Mouse (Mus musculus) midbrain, embryonic 12.5 days (tissue): ENCODE results near the gene Sash1. TPM values are rescaled to one million over a fixed set of nuclear protein-coding genes. Genes with fewer than 3 reads are reported as not detected.

ENCODE experiments used
- ATAC-seq: fragments of 200-750 bp; cut with Nextera tagmentation; 2 replicates; pipeline ENCODE4 v1.8.0; 2017; ENCODE audit warnings: low read depth, moderate TSS enrichment, moderate library complexity; ENCODE audit not compliant: low FRiP score
- H3K27ac ChIP-seq: fragments of 300-500 bp; sonication (generic); replicated peaks from 2 replicates; pipeline ENCODE4 v1.5.1; 2016; ENCODE audit warnings: mild to moderate bottlenecking
- H3K27me3 ChIP-seq: fragments of 300-500 bp; sonication (generic); 2 replicates; pipeline ENCODE4 v1.6.1; 2016; ENCODE audit warnings: mild to moderate bottlenecking
- H3K36me3 ChIP-seq: fragments of 300-500 bp; sonication (generic); 2 replicates; pipeline ENCODE4 v1.6.1; 2016
- H3K4me1 ChIP-seq: fragments of 300-500 bp; sonication (generic); 2 replicates; pipeline ENCODE4 v1.6.1; 2016
- H3K4me2 ChIP-seq: fragments of 300-500 bp; sonication (generic); replicated peaks from 2 replicates; pipeline ENCODE4 v1.6.1; 2016; ENCODE audit warnings: mild to moderate bottlenecking, moderate library complexity
- H3K4me3 ChIP-seq: fragments of 300-500 bp; sonication (generic); 2 replicates; pipeline ENCODE4 v1.5.1; 2016; ENCODE audit warnings: mild to moderate bottlenecking
- H3K9ac ChIP-seq: fragments of 300-500 bp; sonication (generic); replicated peaks from 2 replicates; pipeline ENCODE4 v1.6.1; 2016; ENCODE audit warnings: mild to moderate bottlenecking, moderate library complexity
- H3K9me3 ChIP-seq: fragments of 300-500 bp; sonication (generic); 2 replicates; pipeline ENCODE4 v1.6.1; 2016; ENCODE audit warnings: mild to moderate bottlenecking
- WGBS: fragments of 180-500 bp; shearing (Covaris S2); methylation state at CpG from one replicate; pipeline ENCODE4 v1.1.7; 2016; 5-methylcytosine and 5-hydroxymethylcytosine counted together
- polyA plus RNA-seq: library from polyadenylated mRNA; unstranded; fragments of >200 nt; fragmentation: Nextera tagmentation; extraction: Ambion mirVana; gene quantifications from 2 replicates; pipeline ENCODE4 v1.2.1, GENCODE M21; 2016

The Sash1 gene
- polyA plus RNA-seq, 1 experiment from 2014 or later, result 6.8 TPM

DNA sequence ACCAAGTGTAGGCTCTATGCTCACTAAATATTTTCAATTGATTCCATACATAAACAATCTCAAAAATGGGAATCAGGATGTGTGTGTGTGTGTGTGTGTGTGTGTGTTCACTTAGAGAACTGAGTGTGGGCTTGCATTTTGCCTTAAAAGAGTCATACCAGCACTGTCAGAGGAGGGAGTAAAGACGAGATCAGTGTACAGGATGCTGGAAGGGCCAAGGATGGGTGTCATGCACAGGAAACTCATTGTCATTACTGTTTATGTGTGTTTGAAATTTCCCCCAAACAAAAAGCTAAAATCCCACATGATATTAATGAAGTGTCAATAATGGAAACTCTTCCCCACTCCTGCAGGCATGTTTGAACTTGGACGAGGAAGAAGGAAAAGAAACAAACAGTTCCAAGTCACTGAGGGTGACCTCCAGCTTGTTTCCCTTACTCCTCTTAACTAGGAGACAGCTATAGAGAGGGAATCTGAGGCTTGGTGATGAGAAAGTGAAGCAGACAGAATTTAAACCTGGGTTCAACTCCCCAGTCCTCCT lies 40.6 kb downstream of the Sash1 start:
- H3K4me1 ChIP-seq, result no peaks in the 10 kb centered on the region
- H3K27ac ChIP-seq, result no peak overlapping the region
- H3K27me3 ChIP-seq, result no peaks in the 10 kb centered on the region
- H3K9ac ChIP-seq, result no peak overlapping the region
- no peaks in the 10 kb centered on the region for H3K9me3 ChIP-seq
- no peak overlapping the region for H3K4me2 ChIP-seq
- WGBS, result 77% methylated on average over 2 of the region's 2 CpGs
- no peak for ATAC-seq
- H3K36me3 ChIP-seq, result 0 out of 2 replicates have a peak, but pooled peaks cover 9% of the 10 kb centered on the region
- H3K4me3 ChIP-seq, result no peak overlapping the region

DNA sequence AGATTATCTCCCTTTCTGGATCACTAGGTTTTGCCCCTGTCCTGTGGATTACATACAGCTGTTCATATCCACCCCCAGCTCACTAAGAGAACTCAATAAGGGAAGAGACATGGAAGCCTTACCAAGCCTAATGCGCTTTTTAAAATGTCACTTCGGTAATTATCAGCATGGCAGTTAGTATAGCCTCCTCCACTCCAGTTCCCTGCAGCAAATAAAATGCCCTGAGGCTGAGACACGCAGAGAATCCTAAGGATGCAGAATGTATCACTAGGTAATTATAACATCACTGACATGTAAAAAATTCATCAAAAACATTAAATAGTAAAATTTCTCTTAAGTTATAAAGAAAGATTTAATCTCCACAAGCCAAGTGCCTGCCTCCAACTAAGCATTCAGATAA lies 45.9 kb downstream of the Sash1 start:
- no peak for ATAC-seq
- H3K27ac ChIP-seq, result 0 out of 2 replicates have a peak overlapping the region, but pooled peaks have one; percentile 20
- H3K9me3 ChIP-seq, result no peaks in the 10 kb centered on the region
- H3K9ac ChIP-seq, result no peak overlapping the region
- no peak overlapping the region for H3K4me2 ChIP-seq
- H3K27me3 ChIP-seq, result no peaks in the 10 kb centered on the region
- WGBS, result 75% methylated on average over 3 of the region's 3 CpGs
- H3K36me3 ChIP-seq, result no peaks in the 10 kb centered on the region
- no peaks in the 10 kb centered on the region for H3K4me1 ChIP-seq
- H3K4me3 ChIP-seq, result no peak overlapping the region

DNA sequence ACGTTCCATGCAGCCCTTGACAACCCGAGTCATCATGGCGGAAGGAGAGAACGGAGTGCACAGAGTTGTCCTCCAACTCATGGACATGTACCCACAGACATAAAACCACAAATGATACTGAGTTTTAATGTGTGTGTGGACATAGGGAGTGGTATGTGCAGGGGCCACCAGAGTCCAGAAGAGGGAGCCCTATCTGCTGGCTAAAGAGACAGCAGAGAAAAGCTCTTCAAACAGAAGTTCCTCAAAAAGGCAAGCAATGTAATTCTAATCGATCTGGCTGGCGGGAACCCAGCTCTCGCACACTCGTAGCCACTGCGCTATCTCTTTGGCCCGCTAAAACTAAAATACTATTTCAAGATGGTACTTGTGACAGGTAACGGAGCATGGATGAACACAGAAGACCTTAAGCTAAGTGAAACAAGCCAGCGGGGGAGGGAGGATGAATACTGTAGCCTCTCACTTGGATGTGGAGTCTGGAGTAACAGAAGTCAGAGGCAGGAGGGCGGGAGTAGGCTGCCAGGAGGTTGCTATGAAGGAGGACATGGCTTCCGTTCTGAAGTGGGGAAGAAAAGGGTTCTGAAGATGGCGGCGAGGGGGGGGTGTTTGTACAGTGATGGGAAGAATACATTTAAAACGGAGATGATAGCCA lies 51.9 kb downstream of the Sash1 start:
- Histone ChIP-seq H3K4me3 (no peak overlapping the region), H3K9ac (no peak overlapping the region), H3K36me3 (no peaks in the 10 kb centered on the region; the same call in 1 of the 2 replicates), H3K27me3 (no peaks in the 10 kb centered on the region), H3K9me3 (no peaks in the 10 kb centered on the region), H3K4me1 (no peaks in the 10 kb centered on the region), H3K27ac (no peak overlapping the region), H3K4me2 (no peak overlapping the region)
- ATAC-seq, result no peak
- 91% methylated on average over 17 of the region's 17 CpGs for WGBS

DNA sequence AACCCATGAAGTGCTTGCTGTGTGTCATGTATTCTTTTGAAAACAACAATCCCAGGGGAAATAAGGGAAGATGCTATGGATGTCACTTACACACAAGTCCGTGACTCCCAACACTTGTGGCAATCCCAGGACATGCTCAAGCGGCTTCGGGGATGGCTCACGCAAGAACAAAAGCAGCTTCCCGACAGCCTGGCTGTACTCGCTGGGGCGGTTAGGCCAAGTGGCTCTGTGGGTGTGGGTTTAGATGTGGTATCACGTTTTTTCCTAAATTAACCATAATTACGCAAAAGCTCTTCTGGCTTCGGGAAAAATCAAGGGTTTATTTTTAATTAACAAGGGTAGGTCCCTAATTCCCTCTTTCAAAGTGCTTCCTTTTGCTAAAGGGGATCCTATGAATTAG lies 59.6 kb downstream of the Sash1 start:
- peak; percentile 58 for ATAC-seq
- no peak overlapping the region for H3K4me2 ChIP-seq
- H3K9me3 ChIP-seq, result no peaks in the 10 kb centered on the region
- H3K27me3 ChIP-seq, result no peaks in the 10 kb centered on the region; the same call in 1 of the 2 replicates
- H3K27ac ChIP-seq, result no peak overlapping the region
- WGBS, result 40% methylated on average over 10 of the region's 10 CpGs
- no peak overlapping the region for H3K4me3 ChIP-seq
- no peaks in the 10 kb centered on the region for H3K36me3 ChIP-seq
- peaks cover 10% of the 10 kb centered on the region for H3K4me1 ChIP-seq
- H3K9ac ChIP-seq, result no peak overlapping the region

DNA sequence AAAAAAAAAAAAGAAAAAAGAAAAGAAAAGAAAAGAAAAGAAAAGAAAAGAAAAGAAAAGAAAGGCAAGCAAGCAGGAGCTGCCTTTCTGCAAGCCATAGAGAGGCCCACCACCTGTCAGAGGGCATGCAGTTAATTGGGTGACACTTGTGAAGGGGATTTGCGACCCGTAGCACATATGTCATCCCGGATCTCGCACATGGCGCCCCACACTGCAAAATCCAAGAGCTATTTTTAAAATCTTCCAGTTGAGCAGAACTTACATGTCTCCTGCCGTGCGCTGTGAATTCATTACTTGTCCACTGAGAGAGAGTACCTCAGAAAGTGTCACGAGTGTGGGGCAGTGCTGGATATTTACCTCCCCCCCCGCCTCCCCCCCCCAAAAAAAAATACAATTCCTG lies 60.0 kb downstream of the Sash1 start:
- H3K4me1 ChIP-seq, result peaks cover 10% of the 10 kb centered on the region
- H3K9ac ChIP-seq, result no peak overlapping the region
- peak; percentile 65 for ATAC-seq
- H3K4me2 ChIP-seq, result no peak overlapping the region
- no peaks in the 10 kb centered on the region for H3K36me3 ChIP-seq
- no peak overlapping the region for H3K27ac ChIP-seq
- 49% methylated on average over 9 of the region's 9 CpGs for WGBS
- no peaks in the 10 kb centered on the region; the same call in 1 of the 2 replicates for H3K27me3 ChIP-seq
- H3K9me3 ChIP-seq, result no peaks in the 10 kb centered on the region
- no peak overlapping the region for H3K4me3 ChIP-seq

DNA sequence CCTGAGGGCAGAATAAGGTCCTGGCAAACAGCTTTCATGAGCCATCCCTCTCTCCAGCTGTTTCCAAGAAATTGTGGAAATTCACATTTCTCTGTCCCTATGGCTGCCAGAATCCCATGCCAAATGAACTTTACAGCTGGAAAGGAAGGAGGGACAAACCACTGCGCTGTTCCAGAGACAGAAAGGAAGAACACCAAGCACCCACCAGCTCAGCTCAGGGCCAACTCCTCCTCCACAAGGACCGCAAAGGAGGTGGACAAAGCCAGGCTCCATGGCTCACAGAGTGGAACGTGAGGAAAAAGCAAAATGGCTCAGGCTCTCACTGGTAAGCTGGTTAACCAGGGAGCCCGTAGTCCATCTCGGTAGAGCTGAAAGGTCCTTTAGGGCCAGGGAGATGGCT lies 67.8 kb downstream of the Sash1 start:
- no peaks in the 10 kb centered on the region for H3K27me3 ChIP-seq
- H3K4me1 ChIP-seq, result no peaks in the 10 kb centered on the region
- no peaks in the 10 kb centered on the region for H3K9me3 ChIP-seq
- 78% methylated on average over 5 of the region's 5 CpGs for WGBS
- no peak overlapping the region for H3K9ac ChIP-seq
- no peaks in the 10 kb centered on the region for H3K36me3 ChIP-seq
- H3K4me3 ChIP-seq, result no peak overlapping the region
- no peak overlapping the region for H3K4me2 ChIP-seq
- H3K27ac ChIP-seq, result no peak overlapping the region
- ATAC-seq, result no peak

DNA sequence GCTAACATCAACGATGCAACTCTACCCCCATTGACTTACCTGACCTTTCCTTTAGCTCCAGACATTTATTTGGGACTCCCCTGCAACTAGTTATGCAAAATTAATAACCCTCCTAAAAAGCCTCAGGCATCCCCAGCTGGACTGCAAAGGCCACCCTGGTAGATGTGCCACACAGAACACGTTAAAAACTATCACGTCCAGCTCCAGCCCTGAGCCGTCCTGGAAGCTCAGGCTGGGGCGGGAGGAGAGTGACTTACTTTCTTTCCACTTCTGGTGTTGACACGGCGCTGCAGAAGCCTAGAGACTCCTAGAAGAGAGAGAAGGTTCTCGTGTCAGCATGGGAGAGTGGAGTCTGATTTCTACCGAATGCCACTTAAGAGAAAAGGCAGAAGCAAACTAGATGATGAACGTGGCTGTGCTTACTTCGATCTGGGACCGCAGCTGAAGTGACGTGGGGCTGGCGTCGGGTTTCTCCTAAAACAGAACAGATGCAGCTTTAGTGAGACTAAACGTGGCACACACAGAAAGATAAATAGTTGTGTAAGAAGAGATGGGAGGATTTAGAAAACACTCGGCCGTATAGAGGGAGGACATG lies 71.8 kb downstream of the Sash1 start:
- no peaks in the 10 kb centered on the region for H3K36me3 ChIP-seq
- no peak overlapping the region for H3K4me2 ChIP-seq
- H3K4me1 ChIP-seq, result peaks cover 7% of the 10 kb centered on the region; the same call in 1 of the 2 replicates
- H3K27me3 ChIP-seq, result no peaks in the 10 kb centered on the region
- H3K27ac ChIP-seq, result no peak overlapping the region
- ATAC-seq, result no peak
- no peak overlapping the region for H3K4me3 ChIP-seq
- WGBS, result 77% methylated on average over 18 of the region's 18 CpGs
- no peaks in the 10 kb centered on the region for H3K9me3 ChIP-seq
- H3K9ac ChIP-seq, result no peak overlapping the region

DNA sequence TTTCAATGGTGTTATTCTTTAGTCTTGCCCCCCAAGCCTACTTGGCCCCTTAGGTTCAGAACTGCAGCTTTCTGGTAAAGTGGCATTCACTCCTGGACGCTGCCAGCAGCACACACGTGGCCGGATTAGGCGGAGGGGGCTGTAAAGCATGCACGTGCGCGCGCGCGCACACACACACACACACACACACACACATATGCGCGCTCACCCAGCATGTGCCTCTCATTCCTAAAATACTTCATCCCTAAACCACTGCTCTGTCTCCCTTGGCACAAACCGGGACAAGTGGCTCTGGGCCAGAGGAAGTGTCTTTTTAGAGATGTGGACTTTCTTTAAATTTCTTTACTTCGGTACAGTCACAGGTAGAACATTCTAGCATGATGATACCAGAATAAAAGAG lies 72.6 kb downstream of the Sash1 start:
- H3K9ac ChIP-seq, result no peak overlapping the region
- WGBS, result 90% methylated on average over 14 of the region's 14 CpGs

DNA sequence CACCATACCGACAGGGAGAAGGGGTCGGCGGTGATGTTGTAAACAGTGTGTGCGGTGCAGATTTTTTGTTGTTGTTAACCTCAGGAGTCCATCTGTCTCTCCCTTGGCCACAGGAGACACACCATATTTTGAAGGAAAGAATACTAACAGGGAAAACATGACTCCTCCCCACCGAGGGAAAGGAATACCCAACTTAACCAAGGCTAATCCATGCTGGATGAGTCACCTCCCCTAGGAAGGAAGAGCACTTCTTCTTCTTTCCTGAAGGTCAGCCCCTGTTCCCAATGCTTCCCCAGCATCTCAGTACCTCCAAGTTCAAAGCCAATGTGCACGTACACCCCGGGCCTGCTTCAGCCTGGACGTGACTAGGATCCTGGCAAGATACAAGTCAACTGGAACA lies 73.1 kb downstream of the Sash1 start:
- no peaks in the 10 kb centered on the region for H3K27me3 ChIP-seq
- no peak for ATAC-seq
- no peaks in the 10 kb centered on the region for H3K36me3 ChIP-seq
- no peak overlapping the region for H3K9ac ChIP-seq
- 86% methylated on average over 8 of the region's 8 CpGs for WGBS
- H3K27ac ChIP-seq, result no peak overlapping the region
- no peak overlapping the region for H3K4me3 ChIP-seq
- no peak overlapping the region for H3K4me2 ChIP-seq
- no peaks in the 10 kb centered on the region for H3K9me3 ChIP-seq
- peaks cover 7% of the 10 kb centered on the region; the same call in 1 of the 2 replicates for H3K4me1 ChIP-seq

More for the DNA sequence above, 72.6 kb downstream of the Sash1 start:
- peaks cover 7% of the 10 kb centered on the region; the same call in 1 of the 2 replicates for H3K4me1 ChIP-seq
- ATAC-seq, result no peak
- no peaks in the 10 kb centered on the region for H3K36me3 ChIP-seq
- H3K27ac ChIP-seq, result no peak overlapping the region
- no peak overlapping the region for H3K4me2 ChIP-seq
- H3K27me3 ChIP-seq, result no peaks in the 10 kb centered on the region
- no peak overlapping the region for H3K4me3 ChIP-seq
- no peaks in the 10 kb centered on the region for H3K9me3 ChIP-seq

DNA sequence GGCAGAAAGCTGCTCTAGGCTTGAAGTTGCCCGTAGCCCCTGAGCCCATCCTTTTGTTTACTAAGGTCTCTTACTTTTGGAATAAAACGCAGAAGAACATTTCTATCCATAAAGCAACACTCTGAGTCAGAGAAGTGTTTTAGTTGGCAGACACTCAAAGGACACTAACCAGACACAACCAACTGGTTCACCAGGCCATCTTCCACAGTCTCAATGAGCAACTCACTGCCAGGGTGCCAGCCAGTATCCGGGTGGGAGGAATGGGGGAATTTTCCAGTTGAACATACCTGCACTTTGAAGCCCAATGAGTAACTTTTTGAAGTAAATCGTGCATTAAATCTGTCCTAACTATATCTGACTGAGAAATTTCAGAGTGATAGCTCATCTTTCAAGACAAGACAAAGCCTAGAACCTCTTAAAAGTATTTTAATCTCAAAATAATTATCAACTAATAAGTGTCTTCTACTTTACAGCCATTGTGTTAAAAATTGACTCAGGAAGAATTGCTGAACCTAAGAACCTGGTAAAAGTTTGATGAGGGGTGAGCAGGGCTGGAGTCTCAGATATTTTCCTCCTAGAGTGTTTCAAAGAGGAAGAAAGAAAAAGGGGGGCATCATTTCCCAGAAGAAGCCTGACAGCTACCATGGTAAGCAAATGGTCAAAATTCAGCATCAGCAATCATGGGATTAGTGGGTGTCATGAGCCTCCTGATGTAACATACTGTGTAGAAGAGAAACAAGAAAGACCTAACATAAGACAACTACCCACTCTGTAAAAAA lies 74.4 kb downstream of the Sash1 start:
- Histone ChIP-seq H3K36me3 (no peaks in the 10 kb centered on the region), H3K27ac (no peak overlapping the region), H3K4me3 (no peak overlapping the region), H3K4me2 (no peak overlapping the region), H3K4me1 (peaks cover 7% of the 10 kb centered on the region; the same call in 1 of the 2 replicates), H3K27me3 (no peaks in the 10 kb centered on the region), H3K9ac (no peak overlapping the region), H3K9me3 (no peaks in the 10 kb centered on the region)
- WGBS, result 91% methylated on average over 4 of the region's 4 CpGs
- no peak for ATAC-seq

DNA sequence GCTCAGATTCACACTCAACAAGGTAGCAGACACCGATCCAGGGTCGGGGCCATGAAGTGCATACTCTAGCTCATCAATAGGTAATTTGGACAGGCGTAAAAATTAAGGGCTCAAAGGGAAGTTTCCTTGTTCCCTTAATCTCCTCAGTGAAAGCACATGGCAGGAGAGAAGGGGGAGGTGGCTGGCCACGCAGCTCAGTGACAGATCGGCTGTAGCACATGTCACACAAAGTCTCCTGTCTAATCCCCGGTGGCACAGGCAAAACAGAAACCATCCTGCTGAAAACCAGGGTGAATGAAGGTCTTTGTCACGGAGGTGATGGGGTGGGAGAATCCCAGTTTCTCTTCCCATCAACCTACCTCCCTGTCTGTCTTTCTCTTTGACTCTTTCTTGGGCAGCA lies 75.4 kb downstream of the Sash1 start:
- Histone ChIP-seq H3K9ac (no peak overlapping the region), H3K9me3 (no peaks in the 10 kb centered on the region), H3K27me3 (no peaks in the 10 kb centered on the region), H3K36me3 (no peaks in the 10 kb centered on the region), H3K4me2 (no peak overlapping the region), H3K27ac (no peak overlapping the region), H3K4me3 (no peak overlapping the region), H3K4me1 (peaks cover 7% of the 10 kb centered on the region; the same call in 1 of the 2 replicates)
- peak; percentile 71 for ATAC-seq
- WGBS, result 49% methylated on average over 7 of the region's 7 CpGs

DNA sequence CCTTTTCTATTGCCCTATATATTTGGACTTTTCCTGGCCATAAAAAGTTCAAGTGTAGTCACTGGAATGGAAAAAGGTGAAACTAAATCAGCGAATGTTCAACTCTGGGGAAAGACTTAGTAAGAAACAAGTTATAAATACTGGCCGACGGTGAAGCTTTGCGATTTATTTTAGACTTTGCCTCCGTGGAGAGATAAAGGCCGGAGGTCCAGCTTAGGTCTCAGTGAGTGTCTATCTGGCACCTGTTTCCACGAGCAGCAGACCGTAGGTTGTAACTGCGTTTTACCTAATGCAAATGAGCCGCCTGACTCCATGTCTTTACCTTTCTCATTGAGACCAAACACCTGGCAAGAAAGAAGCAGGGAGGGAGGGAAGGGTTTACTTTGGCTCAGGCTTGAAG lies 77.5 kb downstream of the Sash1 start:
- Histone ChIP-seq H3K9ac (no peak overlapping the region), H3K9me3 (no peaks in the 10 kb centered on the region), H3K4me1 (peaks cover 18% of the 10 kb centered on the region), H3K36me3 (no peaks in the 10 kb centered on the region), H3K27ac (no peak overlapping the region), H3K4me2 (no peak overlapping the region), H3K27me3 (no peaks in the 10 kb centered on the region), H3K4me3 (no peak overlapping the region)
- no peak for ATAC-seq
- WGBS, result 93% methylated on average over 10 of the region's 10 CpGs
